Mouse (Mus musculus) cerebellum, postnatal 14 days (tissue): ENCODE data around the gene Myo1c.

Experiments used
- DNase-seq, 2 experiments: peaks; one replicate each; pipeline ENCODE4 v3.0.0; 2021; ENCODE audit warnings: mixed read lengths in 2 of 2

Gene Myo1c

GRCm38 (mm10) chr11:75650958-75651425 is 688 bp downstream of the Myo1c start:
- peak in 1 of 2 experiments; percentile 23 for DNase-seq

GRCm38 (mm10) chr11:75651426-75652221 is 1.3 kb downstream of the Myo1c start:
- peak; percentile 76 to 79 for DNase-seq

GRCm38 (mm10) chr11:75652222-75652941 is 2.1 kb downstream of the Myo1c start:
- DNase-seq: peak; percentile 27

GRCm38 (mm10) chr11:75652942-75653684 is 2.8 kb downstream of the Myo1c start:
- no peak for DNase-seq

GRCm38 (mm10) chr11:75653781-75654470 is 3.6 kb downstream of the Myo1c start:
- peak; percentile 71 to 75 for DNase-seq

GRCm38 (mm10) chr11:75654471-75655390 is 4.4 kb downstream of the Myo1c start:
- DNase-seq: peak in 1 of 2 experiments; percentile 38

- peak; percentile 68 to 70 for DNase-seq
Measured at GRCm38 (mm10) chr11:75655621-75656545, 5.6 kb downstream of the Myo1c start.

GRCm38 (mm10) chr11:75656621-75657590 is 6.6 kb downstream of the Myo1c start:
- DNase-seq: no peak

GRCm38 (mm10) chr11:75657841-75658240 is 7.5 kb downstream of the Myo1c start:
- DNase-seq: no peak

- DNase-seq: no peak
Measured at GRCm38 (mm10) chr11:75658311-75658710, 8.0 kb downstream of the Myo1c start.

- no peak for DNase-seq
Measured at GRCm38 (mm10) chr11:75658996-75659750, 8.9 kb downstream of the Myo1c start.

- DNase-seq: no peak
Measured at GRCm38 (mm10) chr11:75660081-75660590, 9.8 kb downstream of the Myo1c start.

- no peak for DNase-seq
Measured at GRCm38 (mm10) chr11:75660941-75661800, 10.9 kb downstream of the Myo1c start.

GRCm38 (mm10) chr11:75662131-75662530 is 11.8 kb downstream of the Myo1c start:
- DNase-seq: no peak

GRCm38 (mm10) chr11:75666296-75666695 is 16.0 kb downstream of the Myo1c start:
- DNase-seq: no peak

- no peak for DNase-seq
Measured at GRCm38 (mm10) chr11:75668621-75669020, 18.3 kb downstream of the Myo1c start.
